Comparison of ENCODE assay signal across 16 mouse cellular contexts in the genomic region with DNA sequence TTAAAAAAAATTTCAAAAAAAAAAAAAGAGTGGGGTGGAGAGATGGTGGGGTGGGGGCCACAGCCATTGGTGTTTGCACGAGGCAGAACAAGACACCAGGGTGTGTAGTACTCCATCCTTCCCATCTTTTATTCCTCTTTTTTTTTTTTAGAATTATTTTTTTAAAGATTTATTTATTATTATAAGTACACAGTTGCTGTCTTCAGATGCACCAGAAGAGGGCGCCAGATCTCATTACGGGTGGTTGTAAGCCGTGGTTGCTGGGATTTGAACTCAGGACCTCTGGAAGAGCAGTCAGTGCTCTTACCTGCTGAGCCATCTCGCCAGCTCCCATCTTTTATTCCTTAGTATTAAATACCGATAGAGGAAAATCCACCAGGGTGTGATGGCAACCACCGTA. TPM values are rescaled to one million over a fixed set of nuclear protein-coding genes. Genes with fewer than 3 reads are reported as not detected.
DNase-seq lines count a peak whose midpoint lies in the region; ATAC-seq and TF ChIP-seq lines count a peak whose summit lies in the region.
"Had no signal": no experiment of that assay in that cellular context is flagged by ENCODE, and none has a peak within 500 bp of the region (broad histone marks: within the 10 kb centered on the region; RNA-seq: fewer than 3 reads in every experiment).

No protein-coding gene starts in this region.

- no peaks in the 10 kb centered on the region for H3K27me3 ChIP-seq in heart, postnatal 0 days (ENCODE audit: control insufficient read depth, insufficient read depth, low read length)
- no peaks in the 10 kb centered on the region for H3K27me3 ChIP-seq in liver, postnatal 0 days (ENCODE audit: insufficient read depth, low read length)
- no peaks in the 10 kb centered on the region for H3K27me3 ChIP-seq in liver, embryonic 11.5 days (replicated peaks; ENCODE audit: control insufficient read depth, insufficient read depth, low read length)
- H3K27me3 ChIP-seq: embryonic facial prominence, embryonic 15.5 days had no signal

- no peak overlapping the region for H3K4me3 ChIP-seq in gastrocnemius, adult 2 months
- no peak overlapping the region for H3K4me3 ChIP-seq in heart, postnatal 0 days (ENCODE audit: low read depth, low read length)
- no peak overlapping the region for H3K4me3 ChIP-seq in liver, postnatal 0 days (ENCODE audit: low read depth, low read length)
- no peak overlapping the region for H3K4me3 ChIP-seq in liver, embryonic 11.5 days (ENCODE audit: low read depth, low read length)
- H3K4me3 ChIP-seq in brown adipose tissue, adult 24 weeks (ENCODE audit: insufficient read depth, low read depth, low read length) = no peak overlapping the region
- H3K4me3 ChIP-seq: embryonic facial prominence, embryonic 15.5 days; forebrain, embryonic 13.5 days had no signal

- ATAC-seq in heart, postnatal 0 days (ENCODE audit: insufficient read depth, low read depth) = no peak
- no peak for ATAC-seq in liver, postnatal 0 days
- no peak for ATAC-seq in liver, embryonic 11.5 days (replicated peaks; ENCODE audit: low FRiP score)
- ATAC-seq: forebrain, embryonic 13.5 days; midbrain, embryonic 16.5 days had no signal

- H3K36me3 ChIP-seq in heart, postnatal 0 days (replicated peaks; ENCODE audit: control insufficient read depth, insufficient read depth, low read length) = no peaks in the 10 kb centered on the region
- H3K36me3 ChIP-seq in liver, postnatal 0 days (replicated peaks; ENCODE audit: insufficient read depth, low read length) = no peaks in the 10 kb centered on the region; the same call in 1 of the 2 replicates
- H3K36me3 ChIP-seq in liver, embryonic 11.5 days (ENCODE audit: control insufficient read depth, insufficient read depth, low read length) = no peaks in the 10 kb centered on the region
- H3K36me3 ChIP-seq: embryonic facial prominence, embryonic 15.5 days; limb, embryonic 10.5 days had no signal

- H3K9ac ChIP-seq in heart, postnatal 0 days (replicated peaks; ENCODE audit: low read depth, low read length) = no peak overlapping the region
- no peak overlapping the region for H3K9ac ChIP-seq in liver, postnatal 0 days (replicated peaks)
- H3K9ac ChIP-seq in liver, embryonic 11.5 days (ENCODE audit: low read depth, low read length) = no peak overlapping the region
- H3K9ac ChIP-seq: embryonic facial prominence, embryonic 15.5 days; forebrain, embryonic 13.5 days had no signal

- no peak overlapping the region for H3K4me2 ChIP-seq in heart, postnatal 0 days (ENCODE audit: low read depth, low read length)
- no peak overlapping the region for H3K4me2 ChIP-seq in liver, postnatal 0 days (ENCODE audit: low read depth, low read length)
- no peak overlapping the region for H3K4me2 ChIP-seq in liver, embryonic 11.5 days
- H3K4me2 ChIP-seq: forebrain, embryonic 13.5 days had no signal

- intact Hi-C loops in gastrocnemius, adult 2 months (cut with DNase I) = loop anchor here (5.0 kb wide), 1 partner anchor 41 kb away; the partner anchor contains the start of gene Ung
- intact Hi-C loops in heart, postnatal 10 days (cut with DNase I) = no loop called here

- DNase-seq in gastrocnemius, adult 2 months = no peak
- DNase-seq in gastrocnemius, postnatal 25 days = no peak
- no peak for DNase-seq in heart, postnatal 0 days (ENCODE audit: low spot score)
- DNase-seq in heart, postnatal 10 days = no peak
- no peak for DNase-seq in liver, postnatal 0 days
- DNase-seq in liver, embryonic 11.5 days (ENCODE audit: low spot score) = no peak
- no peak for DNase-seq in cerebellum, adult 18-20 months
- DNase-seq: adrenal gland, postnatal 14 days; cerebellum, adult 9-10 months; kidney, postnatal 25 days; lung, adult 18-20 months had no signal

- H3K27ac ChIP-seq in gastrocnemius, adult 2 months = 0 out of 2 replicates have a peak overlapping the region, but pooled peaks have one; percentile 92
- peak overlapping the region; percentile 88 for H3K27ac ChIP-seq in heart, postnatal 0 days (ENCODE audit: low read depth)
- H3K27ac ChIP-seq in liver, postnatal 0 days (ENCODE audit: low read depth) = no peak overlapping the region
- H3K27ac ChIP-seq in liver, embryonic 11.5 days (ENCODE audit: low read depth, low read length) = no peak overlapping the region
- H3K27ac ChIP-seq in brown adipose tissue, adult 24 weeks (replicated peaks; ENCODE audit: low read depth, low read length) = peak overlapping the region; percentile 45
- H3K27ac ChIP-seq: embryonic facial prominence, embryonic 15.5 days; forebrain, embryonic 13.5 days; limb, embryonic 10.5 days had no signal

- H3K4me1 ChIP-seq in heart, postnatal 0 days (ENCODE audit: control insufficient read depth, insufficient read depth) = peaks cover 7% of the 10 kb centered on the region
- peaks cover 16% of the 10 kb centered on the region for H3K4me1 ChIP-seq in liver, postnatal 0 days (ENCODE audit: insufficient read depth)
- H3K4me1 ChIP-seq in liver, embryonic 11.5 days (replicated peaks; ENCODE audit: control insufficient read depth, insufficient read depth, low read length) = peaks cover 11% of the 10 kb centered on the region
- peaks cover 8% of the 10 kb centered on the region for H3K4me1 ChIP-seq in brown adipose tissue, adult 24 weeks (ENCODE audit: control insufficient read depth, insufficient read depth, insufficient read length, low read length)

- TF ChIP-seq EP300 in heart, postnatal 0 days (IDR thresholded peaks at IDR 0.05; ENCODE audit: low read depth) = no peak
- no peak for TF ChIP-seq EP300 in liver, postnatal 0 days (IDR thresholded peaks at IDR 0.05; ENCODE audit: low read depth)

- TF ChIP-seq CTCF in gastrocnemius, adult 2 months (IDR thresholded peaks at IDR 0.05) = peak; percentile 47; the same call in 1 of the 2 replicates
- peak; percentile 28 for TF ChIP-seq CTCF in heart, postnatal 0 days (IDR thresholded peaks at IDR 0.05; ENCODE audit: low read depth)
- TF ChIP-seq CTCF in liver, postnatal 0 days (IDR thresholded peaks at IDR 0.05; ENCODE audit: low read depth) = peak; percentile 36

- 68% methylated on average over 7 of the region's 7 CpGs for WGBS in heart, postnatal 0 days
- 62% methylated on average over 7 of the region's 7 CpGs for WGBS in liver, postnatal 0 days (ENCODE audit: insufficient replicate concordance)
- 57% methylated on average over 7 of the region's 7 CpGs for WGBS in liver, embryonic 11.5 days

- no peaks in the 10 kb centered on the region for H3K9me3 ChIP-seq in heart, postnatal 0 days (replicated peaks; ENCODE audit: control insufficient read depth, low read length)
- no peaks in the 10 kb centered on the region for H3K9me3 ChIP-seq in liver, postnatal 0 days (ENCODE audit: low read length)
- H3K9me3 ChIP-seq in liver, embryonic 11.5 days (ENCODE audit: control insufficient read depth, low read length) = no peaks in the 10 kb centered on the region
- H3K9me3 ChIP-seq: embryonic facial prominence, embryonic 15.5 days; forebrain, embryonic 13.5 days; limb, embryonic 10.5 days had no signal

RNA-seq across cellular contexts. Expression of gene Acacb, which starts 27.1 kb away (rescaled TPM):
- 100 to 1,000 TPM; 177 to 191 TPM for total RNA-seq in gastrocnemius, adult 2 months (2021)
- total RNA-seq in gastrocnemius, postnatal 25 days (2021) = 100 to 1,000 TPM; 120 to 133 TPM
- 50.7 and 70.1 TPM in 2 replicates for total RNA-seq in heart, postnatal 0 days (2014; rRNA removed; ENCODE audit: low replicate concordance)
- polyA plus RNA-seq in heart, postnatal 0 days (2015; fragmentation: Nextera tagmentation; extraction: Ambion mirVana) = 15.3 and 17.5 TPM in 2 replicates
- 100 to 1,000 TPM; 156 to 159 TPM for total RNA-seq in heart, postnatal 10 days (2021)
- 1.0 and 1.2 TPM in 2 replicates for polyA plus RNA-seq in liver, postnatal 0 days (2015; fragmentation: Nextera tagmentation; extraction: Ambion mirVana)
- 0.86 and 1.2 TPM in 2 replicates for polyA plus RNA-seq in liver, embryonic 11.5 days (2014; fragmentation: Nextera tagmentation; extraction: Ambion mirVana)
- polyA plus RNA-seq in brown adipose tissue, adult 24 weeks (2012; ENCODE audit: insufficient read depth, insufficient read length, missing spikeins) = 235 and 250 TPM in 2 replicates

RNA-seq across cellular contexts. Expression of gene Ung, which starts 43.3 kb away (rescaled TPM):
- total RNA-seq in gastrocnemius, adult 2 months (2021) = 10 to 100 TPM in 1 of 2 experiments, 1 to 10 TPM in 1; 9.2 to 10.5 TPM
- 10 to 100 TPM; 10.5 TPM for total RNA-seq in gastrocnemius, postnatal 25 days (2021)
- total RNA-seq in heart, postnatal 0 days (2014; rRNA removed; ENCODE audit: low replicate concordance) = 15.0 and 31.4 TPM in 2 replicates
- polyA plus RNA-seq in heart, postnatal 0 days (2015; fragmentation: Nextera tagmentation; extraction: Ambion mirVana) = 25.0 and 26.5 TPM in 2 replicates
- total RNA-seq in heart, postnatal 10 days (2021) = 10 to 100 TPM; 22.7 to 24.1 TPM
- 11.8 TPM in 2 replicates for polyA plus RNA-seq in liver, postnatal 0 days (2015; fragmentation: Nextera tagmentation; extraction: Ambion mirVana)
- polyA plus RNA-seq in liver, embryonic 11.5 days (2014; fragmentation: Nextera tagmentation; extraction: Ambion mirVana) = 41.8 and 47.1 TPM in 2 replicates
- polyA plus RNA-seq in brown adipose tissue, adult 24 weeks (2012; ENCODE audit: insufficient read depth, insufficient read length, missing spikeins) = 4.4 and 5.2 TPM in 2 replicates

RNA-seq across cellular contexts. Expression of gene Alkbh2, which starts 45.4 kb away (rescaled TPM):
- total RNA-seq in gastrocnemius, adult 2 months (2021) = under 1 TPM; 0.28 to 0.61 TPM
- total RNA-seq in gastrocnemius, postnatal 25 days (2021) = 1 to 10 TPM; 1.2 to 1.4 TPM
- total RNA-seq in heart, postnatal 0 days (2014; rRNA removed; ENCODE audit: low replicate concordance) = 0.27 and 2.4 TPM in 2 replicates
- polyA plus RNA-seq in heart, postnatal 0 days (2015; fragmentation: Nextera tagmentation; extraction: Ambion mirVana) = 4.0 and 4.1 TPM in 2 replicates
- total RNA-seq in heart, postnatal 10 days (2021) = 1 to 10 TPM; 2.6 to 3.0 TPM
- polyA plus RNA-seq in liver, postnatal 0 days (2015; fragmentation: Nextera tagmentation; extraction: Ambion mirVana) = 4.5 and 5.7 TPM in 2 replicates
- polyA plus RNA-seq in liver, embryonic 11.5 days (2014; fragmentation: Nextera tagmentation; extraction: Ambion mirVana) = 13.1 and 13.4 TPM in 2 replicates
- 4.3 and 5.6 TPM in 2 replicates for polyA plus RNA-seq in brown adipose tissue, adult 24 weeks (2012; ENCODE audit: insufficient read depth, insufficient read length, missing spikeins)

Comparison
In these comparisons a context has a peak if more than half of its experiments do, and no peak if none do; other contexts are left out.
1. H3K27ac ChIP-seq: peak in gastrocnemius, adult 2 months (single experiment), heart, postnatal 0 days (single experiment) and brown adipose tissue, adult 24 weeks (single experiment); none in liver, postnatal 0 days (single experiment) and liver, embryonic 11.5 days (single experiment).
2. Peak in every context shown above with its lines, with median percentiles within 50 percentile points of each other: CTCF ChIP-seq.